Mouse (Mus musculus): ENCODE measurements at regions not wholly inside any gene's neighbourhood (a gene's known extent, or its start where the extent isn't known, plus 50 kb on each side); places are given as distances from the start of the nearest gene placed in this dataset.

- intact Hi-C loops (cut with DNase I): no loop called here
- DNase-seq (ENCODE audit: extremely low spot score in 1 of 2, low spot score in 2 of 2): no peak
These were observed 253.3 kb downstream of the Gm26897 start for GRCm38 (mm10) chr5:111987036-111987435.

- DNase-seq (ENCODE audit: extremely low spot score in 1 of 2, low spot score in 2 of 2): peak in 1 of 2 experiments; percentile 14
- intact Hi-C loops (cut with DNase I): no loop called here
These were observed 258.1 kb downstream of the Gm26897 start for GRCm38 (mm10) chr5:111991805-111992204.

- intact Hi-C loops (cut with DNase I): no loop called here
- DNase-seq (ENCODE audit: extremely low spot score in 1 of 2, low spot score in 2 of 2): peak in 1 of 2 experiments; percentile 13
These were observed 259.1 kb downstream of the Cryba4 start for GRCm38 (mm10) chr5:111993221-111993620.

- DNase-seq (ENCODE audit: extremely low spot score in 1 of 2, low spot score in 2 of 2): peak in 1 of 2 experiments; percentile 13
- intact Hi-C loops (cut with DNase I): no loop called here
These were observed 258.4 kb downstream of the Cryba4 start for GRCm38 (mm10) chr5:111993930-111994329.

GRCm38 (mm10) chr5:111996806-111997205, 255.5 kb downstream of the Cryba4 start:
- intact Hi-C loops (cut with DNase I): no loop called here
- DNase-seq (ENCODE audit: extremely low spot score in 1 of 2, low spot score in 2 of 2): no peak

- intact Hi-C loops (cut with DNase I): no loop called here
- no peak for DNase-seq (ENCODE audit: extremely low spot score in 1 of 2, low spot score in 2 of 2)
These were observed 250.3 kb downstream of the Cryba4 start for GRCm38 (mm10) chr5:112001742-112002701.

- DNase-seq (ENCODE audit: extremely low spot score in 1 of 2, low spot score in 2 of 2): peak in 1 of 2 experiments; percentile 5
- intact Hi-C loops (cut with DNase I): no loop called here
These were observed 249.3 kb downstream of the Cryba4 start for GRCm38 (mm10) chr5:112002856-112003660.

GRCm38 (mm10) chr5:112004041-112004440, 248.3 kb downstream of the Cryba4 start:
- intact Hi-C loops (cut with DNase I): no loop called here
- no peak for DNase-seq (ENCODE audit: extremely low spot score in 1 of 2, low spot score in 2 of 2)

GRCm38 (mm10) chr5:112012505-112013164, 239.7 kb downstream of the Cryba4 start:
- intact Hi-C loops (cut with DNase I): no loop called here

GRCm38 (mm10) chr5:112018925-112019324, 233.4 kb downstream of the Cryba4 start:
- intact Hi-C loops (cut with DNase I): no loop called here
- no peak for DNase-seq (ENCODE audit: extremely low spot score in 1 of 2, low spot score in 2 of 2)

More at GRCm38 (mm10) chr5:112012505-112013164, 239.7 kb downstream of the Cryba4 start:
- peak in 1 of 2 experiments; percentile 56 for DNase-seq (ENCODE audit: extremely low spot score in 1 of 2, low spot score in 2 of 2)

GRCm38 (mm10) chr5:112020882-112021281, 231.4 kb downstream of the Cryba4 start:
- DNase-seq (ENCODE audit: extremely low spot score in 1 of 2, low spot score in 2 of 2): no peak
- intact Hi-C loops (cut with DNase I): no loop called here

GRCm38 (mm10) chr5:112029955-112030354, 222.4 kb downstream of the Cryba4 start:
- intact Hi-C loops (cut with DNase I): no loop called here
- peak; percentile 83 to 84 for DNase-seq (ENCODE audit: extremely low spot score in 1 of 2, low spot score in 2 of 2)

- DNase-seq (ENCODE audit: extremely low spot score in 1 of 2, low spot score in 2 of 2): no peak
- intact Hi-C loops (cut with DNase I): no loop called here
These were observed 220.3 kb downstream of the Cryba4 start for GRCm38 (mm10) chr5:112032036-112032435.

GRCm38 (mm10) chr5:112035426-112035825, 216.9 kb downstream of the Cryba4 start:
- intact Hi-C loops (cut with DNase I): no loop called here
- no peak for DNase-seq (ENCODE audit: extremely low spot score in 1 of 2, low spot score in 2 of 2)

GRCm38 (mm10) chr5:112037080-112037479, 215.2 kb downstream of the Cryba4 start:
- intact Hi-C loops (cut with DNase I): no loop called here
- no peak for DNase-seq (ENCODE audit: extremely low spot score in 1 of 2, low spot score in 2 of 2)

- intact Hi-C loops (cut with DNase I): no loop called here
These were observed 212.5 kb downstream of the Cryba4 start for GRCm38 (mm10) chr5:112039645-112040372.

GRCm38 (mm10) chr5:112040678-112041077, 211.6 kb downstream of the Cryba4 start:
- DNase-seq (ENCODE audit: extremely low spot score in 1 of 2, low spot score in 2 of 2): peak in 1 of 2 experiments; percentile 18
- intact Hi-C loops (cut with DNase I): no loop called here

More at GRCm38 (mm10) chr5:112039645-112040372, 212.5 kb downstream of the Cryba4 start:
- DNase-seq (ENCODE audit: extremely low spot score in 1 of 2, low spot score in 2 of 2): no peak

- intact Hi-C loops (cut with DNase I): no loop called here
- DNase-seq (ENCODE audit: extremely low spot score in 1 of 2, low spot score in 2 of 2): peak in 1 of 2 experiments; percentile 63
These were observed 211.0 kb downstream of the Cryba4 start for GRCm38 (mm10) chr5:112041285-112041684.
